Mouse (Mus musculus) forebrain, embryonic 10.5 days (tissue): ENCODE measurements around the gene Nle1. TPM values are rescaled to one million over a fixed set of nuclear protein-coding genes. Genes with fewer than 3 reads are reported as not detected.
A peak's percentile ranks its signal among the peaks of the same experiment; 100 is the strongest.

Experiments
- DNase-seq: peaks from one replicate; pipeline ENCODE4 v3.0.0-alpha.2; 2017; ENCODE audit warnings: low spot score; ENCODE audit errors: extremely low spot score
- H3K27ac ChIP-seq: fragments of 300-500 bp; sonication (generic); 2 replicates; pipeline ENCODE4 v1.5.1; 2016; ENCODE audit warnings: mild to moderate bottlenecking
- H3K27me3 ChIP-seq: fragments of 300-500 bp; sonication (generic); 2 replicates; pipeline ENCODE4 v1.6.1; 2016; ENCODE audit warnings: mild to moderate bottlenecking; ENCODE audit not compliant: poor library complexity, severe bottlenecking
- H3K36me3 ChIP-seq: fragments of 300-500 bp; sonication (generic); replicated peaks from 2 replicates; pipeline ENCODE4 v1.6.1; 2016; ENCODE audit warnings: mild to moderate bottlenecking, moderate library complexity
- H3K4me1 ChIP-seq: fragments of 300-500 bp; sonication (generic); 2 replicates; pipeline ENCODE4 v1.6.1; 2016
- H3K4me3 ChIP-seq: fragments of 300-500 bp; sonication (generic); 2 replicates; pipeline ENCODE4 v1.5.1; 2016; ENCODE audit warnings: mild to moderate bottlenecking, moderate library complexity
- H3K9me3 ChIP-seq: fragments of 300-500 bp; sonication (generic); 2 replicates; pipeline ENCODE4 v1.6.1; 2016; ENCODE audit warnings: mild to moderate bottlenecking, moderate library complexity
- WGBS: fragments of 180-500 bp; shearing (Covaris S2); methylation state at CpG from one replicate; pipeline ENCODE4 v1.1.7; 2016; 5-methylcytosine and 5-hydroxymethylcytosine counted together
- polyA plus RNA-seq: library from polyadenylated mRNA; unstranded; fragments of >200 nt; fragmentation: Nextera tagmentation; extraction: Ambion mirVana; gene quantifications from 2 replicates; pipeline ENCODE4 v1.2.1, GENCODE M21; 2016

Nle1 gene
- polyA plus RNA-seq, 1 experiment from 2014 or later, result 49.8 TPM

GRCm38 (mm10) chr11:82860759-82861158 is 47.5 kb downstream of the Nle1 start:
- Histone ChIP-seq H3K27me3 (no peaks in the 10 kb centered on the region), H3K4me3 (no peak overlapping the region), H3K36me3 (no peaks in the 10 kb centered on the region), H3K4me1 (peaks cover 40% of the 10 kb centered on the region), H3K27ac (no peak overlapping the region), H3K9me3 (no peaks in the 10 kb centered on the region)
- 90% methylated on average over 6 of the region's 6 CpGs for WGBS
- no peak for DNase-seq

GRCm38 (mm10) chr11:82857307-82857848 is 50.8 kb downstream of the Nle1 start:
- H3K9me3 ChIP-seq, result no peaks in the 10 kb centered on the region
- H3K36me3 ChIP-seq, result no peaks in the 10 kb centered on the region
- H3K27me3 ChIP-seq, result no peaks in the 10 kb centered on the region
- no peak for DNase-seq
- 88% methylated on average over 13 of the region's 13 CpGs for WGBS
- no peak overlapping the region for H3K27ac ChIP-seq
- H3K4me3 ChIP-seq, result no peak overlapping the region
- peaks cover 26% of the 10 kb centered on the region for H3K4me1 ChIP-seq

GRCm38 (mm10) chr11:82856032-82856431 is 52.2 kb downstream of the Nle1 start:
- Histone ChIP-seq H3K9me3 (no peaks in the 10 kb centered on the region), H3K4me1 (peaks cover 14% of the 10 kb centered on the region), H3K27ac (peak overlapping the region; percentile 26; the same call in 1 of the 2 replicates), H3K4me3 (no peak overlapping the region), H3K36me3 (no peaks in the 10 kb centered on the region), H3K27me3 (no peaks in the 10 kb centered on the region)
- DNase-seq, result no peak
- WGBS, result 78% methylated on average over 10 of the region's 10 CpGs

- DNase-seq, result no peak
- H3K4me3 ChIP-seq, result no peak overlapping the region
- 93% methylated on average over 9 of the region's 9 CpGs for WGBS
- H3K36me3 ChIP-seq, result no peaks in the 10 kb centered on the region
- no peaks in the 10 kb centered on the region for H3K27me3 ChIP-seq
- H3K27ac ChIP-seq, result 0 out of 2 replicates have a peak overlapping the region, but pooled peaks have one; percentile 2
- H3K4me1 ChIP-seq, result peaks cover 18% of the 10 kb centered on the region
- no peaks in the 10 kb centered on the region for H3K9me3 ChIP-seq
These were observed 52.8 kb downstream of the Nle1 start for GRCm38 (mm10) chr11:82855327-82855973.

GRCm38 (mm10) chr11:82854111-82854510 is 54.1 kb downstream of the Nle1 start:
- Histone ChIP-seq H3K4me1 (peaks cover 28% of the 10 kb centered on the region), H3K9me3 (no peaks in the 10 kb centered on the region), H3K36me3 (no peaks in the 10 kb centered on the region), H3K27me3 (no peaks in the 10 kb centered on the region), H3K27ac (no peak overlapping the region), H3K4me3 (no peak overlapping the region)
- WGBS, result 88% methylated on average over 6 of the region's 6 CpGs
- no peak for DNase-seq

GRCm38 (mm10) chr11:82852958-82853357 is 55.3 kb downstream of the Nle1 start:
- no peak for DNase-seq
- Histone ChIP-seq H3K4me3 (no peak overlapping the region), H3K9me3 (no peaks in the 10 kb centered on the region), H3K27ac (no peak overlapping the region), H3K36me3 (no peaks in the 10 kb centered on the region), H3K27me3 (no peaks in the 10 kb centered on the region), H3K4me1 (peaks cover 29% of the 10 kb centered on the region)
- WGBS, result 90% methylated on average over 7 of the region's 7 CpGs

GRCm38 (mm10) chr11:82852540-82852939 is 55.7 kb downstream of the Nle1 start:
- no peak overlapping the region for H3K27ac ChIP-seq
- WGBS, result 83% methylated on average over 10 of the region's 10 CpGs
- no peaks in the 10 kb centered on the region for H3K27me3 ChIP-seq
- no peaks in the 10 kb centered on the region for H3K9me3 ChIP-seq
- H3K4me1 ChIP-seq, result peaks cover 33% of the 10 kb centered on the region
- no peak for DNase-seq
- no peak overlapping the region for H3K4me3 ChIP-seq
- no peaks in the 10 kb centered on the region for H3K36me3 ChIP-seq

GRCm38 (mm10) chr11:82852115-82852514 is 56.1 kb downstream of the Nle1 start:
- H3K4me1 ChIP-seq, result peaks cover 37% of the 10 kb centered on the region
- H3K4me3 ChIP-seq, result no peak overlapping the region
- 90% methylated on average over 11 of the region's 11 CpGs for WGBS
- no peaks in the 10 kb centered on the region for H3K27me3 ChIP-seq
- no peak overlapping the region for H3K27ac ChIP-seq
- H3K9me3 ChIP-seq, result no peaks in the 10 kb centered on the region
- DNase-seq, result no peak
- H3K36me3 ChIP-seq, result no peaks in the 10 kb centered on the region

Other genes with a start within 250 kb of the Nle1 start
- gene Cct6b, start 144.1 kb downstream of the Nle1 start, polyA plus RNA-seq, result 0.31 and 0.33 TPM in 2 replicates
- 36.9 and 38.7 TPM in 2 replicates for gene Zfp830, start 144.1 kb downstream of the Nle1 start, polyA plus RNA-seq
- gene Lig3, start 127.3 kb downstream of the Nle1 start, polyA plus RNA-seq, result 50.3 and 51.4 TPM in 2 replicates
- gene Rffl, start 37.2 kb downstream of the Nle1 start, polyA plus RNA-seq, result 8.8 and 9.5 TPM in 2 replicates
- gene Rad51d, start 17.8 kb downstream of the Nle1 start, polyA plus RNA-seq, result 15.3 and 18.0 TPM in 2 replicates
- gene Fndc8, start 16.3 kb downstream of the Nle1 start, polyA plus RNA-seq, result 0.18 and 0.22 TPM in 2 replicates
- 0.23 and 0.31 TPM in 2 replicates for gene Unc45b, start 2.1 kb upstream of the Nle1 start, polyA plus RNA-seq
- 0.31 and 0.38 TPM in 2 replicates for gene Slfn5, start 42.9 kb upstream of the Nle1 start, polyA plus RNA-seq
- 9.4 and 10.3 TPM in 2 replicates for gene Slfn9, start 83.4 kb upstream of the Nle1 start, polyA plus RNA-seq
- 0.07 and 0.10 TPM in 2 replicates for gene Slfn8, start 112.4 kb upstream of the Nle1 start, polyA plus RNA-seq
- gene Slfn2, start 156.7 kb upstream of the Nle1 start, polyA plus RNA-seq, result 1.1 and 1.3 TPM in 2 replicates
- gene Slfn1, start 208.4 kb upstream of the Nle1 start, polyA plus RNA-seq, result not detected in 2 replicates